ENCODE assay signal across 20 mouse cellular contexts in genomic region chr7:139465538-139465937, GRCm38 (mm10).
"Had no signal": no experiment of that assay in that cellular context is flagged by ENCODE, and none has a peak within 500 bp of the region (broad histone marks: within the 10 kb centered on the region; RNA-seq: fewer than 3 reads in every experiment).

No protein-coding gene starts in this region.

- DNase-seq: kidney, adult 2 months; kidney, postnatal 25 days; layer of hippocampus, adult 9-11 months; liver; lung, adult 18-20 months; lung, postnatal 10 days; lung, postnatal 36 days; thymus, adult 18-20 months; thymus, postnatal 14 days; thymus, postnatal 4 days had no signal

- H3K36me3 ChIP-seq: limb, embryonic 10.5 days; limb, embryonic 13.5 days; liver, embryonic 12.5 days; liver, embryonic 15.5 days; lung, embryonic 15.5 days; midbrain, embryonic 10.5 days; midbrain, embryonic 13.5 days had no signal

- H3K4me2 ChIP-seq: limb, embryonic 13.5 days; liver, embryonic 12.5 days; liver, embryonic 15.5 days; lung, embryonic 15.5 days; midbrain, embryonic 13.5 days had no signal

- H3K27me3 ChIP-seq: limb, embryonic 13.5 days; liver, embryonic 12.5 days; liver, embryonic 15.5 days; lung, embryonic 15.5 days; midbrain, embryonic 13.5 days had no signal

- H3K9me3 ChIP-seq: limb, embryonic 10.5 days; limb, embryonic 13.5 days; liver, embryonic 12.5 days; liver, embryonic 15.5 days; lung, embryonic 15.5 days; midbrain, embryonic 10.5 days; midbrain, embryonic 13.5 days had no signal

- H3K9ac ChIP-seq: limb, embryonic 13.5 days; liver, embryonic 12.5 days; liver, embryonic 15.5 days; lung, embryonic 15.5 days; midbrain, embryonic 13.5 days had no signal

- H3K4me3 ChIP-seq: layer of hippocampus, adult 2 months; limb, embryonic 10.5 days; limb, embryonic 13.5 days; liver, embryonic 12.5 days; liver, embryonic 15.5 days; lung, embryonic 15.5 days; midbrain, embryonic 10.5 days; midbrain, embryonic 13.5 days had no signal

- H3K27ac ChIP-seq: kidney, postnatal 0 days; layer of hippocampus, adult 2 months; limb, embryonic 10.5 days; limb, embryonic 13.5 days; liver, embryonic 15.5 days; midbrain, embryonic 10.5 days; midbrain, embryonic 13.5 days had no signal

- ATAC-seq: liver, embryonic 12.5 days; midbrain, embryonic 13.5 days; midbrain, embryonic 16.5 days had no signal
